Mouse (Mus musculus) CH12F3 (cell line): Measurements from ENCODE around the gene Dgkb.

Experiments
- in situ Hi-C: fragments of 300-500 bp; cut with MboI; formaldehyde crosslinking; loops from 2 replicates; pipeline ENCODE4 v1.14.3; 2020; ENCODE audit warnings: low sequenced_read_pairs

The Dgkb gene

GRCm38 (mm10) chr12:37993221-37993620 is 175.7 kb downstream of the Dgkb start:
- in situ Hi-C loops: no loop called here

- in situ Hi-C loops: no loop called here
These were observed 179.0 kb downstream of the Dgkb start for GRCm38 (mm10) chr12:37996417-37996946.

DNA sequence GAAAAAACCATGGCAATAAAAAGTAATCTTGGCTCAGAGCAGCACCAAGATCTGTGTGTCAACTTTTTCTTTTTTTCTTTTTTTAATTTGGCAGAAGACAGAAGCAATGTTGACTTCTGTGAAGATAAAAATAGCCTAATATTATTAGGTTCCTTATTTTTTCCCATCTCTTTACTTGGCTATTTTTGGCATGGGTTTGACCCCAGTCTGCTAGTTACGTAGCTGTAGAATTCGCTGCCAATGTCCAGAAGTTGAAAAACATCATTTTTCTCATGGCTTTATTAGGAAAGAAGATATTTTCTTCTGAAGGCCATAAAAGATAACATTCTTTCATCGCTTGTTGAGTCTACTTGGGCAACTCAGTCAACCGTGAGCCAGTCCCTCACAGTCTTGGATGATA is 200.1 kb downstream of the Dgkb start:
- in situ Hi-C loops: no loop called here

GRCm38 (mm10) chr12:38047256-38047655 is 229.7 kb downstream of the Dgkb start:
- in situ Hi-C loops: no loop called here

DNA sequence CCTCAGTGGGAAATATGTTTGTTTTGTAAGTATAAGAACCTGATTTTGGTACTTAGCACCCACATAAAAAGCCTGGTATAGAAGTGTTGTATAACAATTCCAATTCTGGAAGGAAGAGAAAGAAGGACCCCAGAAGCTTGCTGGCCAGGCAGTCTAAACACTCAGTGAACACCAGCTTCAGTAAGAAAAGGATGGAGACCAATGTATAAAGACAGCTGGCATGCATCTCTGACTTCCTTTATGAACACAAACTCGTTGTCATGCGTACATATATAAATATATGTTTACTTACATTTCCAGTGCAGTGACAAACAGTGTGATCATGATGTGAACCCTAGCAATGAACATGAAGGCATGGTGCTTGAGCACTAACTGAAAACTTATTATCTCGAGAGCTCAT is 270.7 kb downstream of the Dgkb start:
- in situ Hi-C loops: no loop called here

DNA sequence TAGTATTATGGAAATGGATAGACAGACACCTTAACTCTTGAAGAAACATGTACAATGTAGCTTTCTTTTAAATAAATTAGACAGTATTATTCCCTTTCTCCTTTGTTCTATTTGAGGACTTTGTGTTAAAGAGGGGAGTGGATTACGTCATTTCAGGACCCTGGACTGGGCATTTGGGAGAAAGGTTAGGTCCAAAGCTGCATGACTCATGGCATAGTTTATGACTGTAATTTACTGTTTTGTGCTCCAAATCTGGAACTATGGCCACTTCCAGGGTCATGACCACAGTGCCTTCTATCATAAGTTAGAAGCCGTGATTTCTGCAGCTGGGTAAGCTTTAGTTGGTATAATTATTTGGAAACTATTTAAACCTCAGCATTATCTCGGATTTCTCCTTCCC is 294.4 kb downstream of the Dgkb start:
- in situ Hi-C loops: no loop called here

GRCm38 (mm10) chr12:38114990-38115615 is 297.6 kb downstream of the Dgkb start:
- in situ Hi-C loops: no loop called here

- in situ Hi-C loops: no loop called here
These were observed 306.0 kb downstream of the Dgkb start for GRCm38 (mm10) chr12:38123524-38123923.

DNA sequence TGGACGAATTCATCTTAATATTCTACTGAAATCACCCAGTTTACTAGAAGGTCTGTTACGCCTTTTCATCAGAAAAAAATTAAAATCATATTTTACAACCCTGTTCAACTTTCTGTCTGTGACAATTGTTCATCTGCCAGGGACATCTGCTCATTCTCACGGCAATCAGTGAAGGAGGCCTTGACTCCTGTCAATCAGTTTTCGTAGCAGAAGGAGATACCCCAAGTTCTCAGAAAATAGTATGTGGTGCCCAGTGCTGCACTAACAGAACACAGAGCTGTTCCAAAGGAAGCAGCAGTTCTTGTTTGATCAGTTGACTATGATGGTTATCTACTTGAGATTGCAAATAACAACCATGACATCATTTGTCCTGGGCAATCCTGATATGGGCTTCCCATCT is 307.8 kb downstream of the Dgkb start:
- in situ Hi-C loops: loop anchor here (25.0 kb wide), 1 partner anchor 1362 kb away; no protein-coding TSS in a partner anchor

- in situ Hi-C loops: loop anchor here (25.0 kb wide), 1 partner anchor 1357 kb away; no protein-coding TSS in a partner anchor
These were observed 312.8 kb downstream of the Dgkb start for GRCm38 (mm10) chr12:38130209-38130915.

- in situ Hi-C loops: loop anchor here (25.0 kb wide), 1 partner anchor 1351 kb away; no protein-coding TSS in a partner anchor
These were observed 318.9 kb downstream of the Dgkb start for GRCm38 (mm10) chr12:38136379-38136778.

GRCm38 (mm10) chr12:38140039-38140438 is 322.5 kb downstream of the Dgkb start:
- in situ Hi-C loops: loop anchor here (25.0 kb wide), 1 partner anchor 1347 kb away; no protein-coding TSS in a partner anchor

- in situ Hi-C loops: no loop called here
These were observed 415.1 kb downstream of the Dgkb start for GRCm38 (mm10) chr12:38232665-38233064.

GRCm38 (mm10) chr12:38268856-38269255 is 451.3 kb downstream of the Dgkb start:
- in situ Hi-C loops: no loop called here

GRCm38 (mm10) chr12:38301497-38301896 is 484.0 kb downstream of the Dgkb start:
- in situ Hi-C loops: no loop called here

DNA sequence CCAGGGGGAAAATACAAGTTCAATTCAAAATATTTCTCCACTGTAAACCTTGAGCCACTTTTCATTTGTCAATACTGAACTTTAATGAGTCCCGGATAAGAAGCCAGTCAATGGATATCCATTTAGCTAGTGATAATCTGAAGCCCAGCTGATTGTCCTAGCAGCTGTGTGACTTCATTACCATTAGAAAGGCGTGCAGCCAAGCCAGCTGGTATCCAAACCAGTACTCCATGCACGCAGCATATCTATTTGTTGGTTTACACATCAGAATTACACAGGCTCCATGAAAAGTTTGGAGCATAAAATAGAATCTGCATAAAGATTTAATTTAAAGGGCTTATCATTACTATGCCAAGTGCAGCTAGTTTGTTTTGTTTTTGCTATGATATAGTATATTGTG is 486.3 kb downstream of the Dgkb start:
- in situ Hi-C loops: no loop called here

DNA sequence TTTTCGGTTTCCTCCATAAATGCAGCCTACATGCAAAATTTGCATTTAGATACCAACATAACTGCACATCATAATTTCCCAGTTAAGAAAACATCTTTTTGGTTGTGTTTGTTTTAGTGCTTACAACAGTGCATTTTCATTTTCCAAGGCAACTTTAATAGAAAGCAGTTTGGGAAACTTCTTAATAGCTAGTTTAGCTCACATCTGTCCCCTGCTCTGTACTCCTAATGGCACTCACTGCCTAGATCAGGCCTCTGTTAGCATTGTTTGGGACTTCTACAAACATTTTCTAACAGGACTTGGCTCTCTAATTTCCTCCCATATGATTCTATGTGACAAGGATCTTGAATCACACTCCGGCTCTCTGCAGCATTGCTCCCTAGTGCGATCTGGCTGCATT is 486.7 kb downstream of the Dgkb start:
- in situ Hi-C loops: no loop called here

- in situ Hi-C loops: no loop called here
These were observed 492.4 kb downstream of the Dgkb start for GRCm38 (mm10) chr12:38309885-38310284.

DNA sequence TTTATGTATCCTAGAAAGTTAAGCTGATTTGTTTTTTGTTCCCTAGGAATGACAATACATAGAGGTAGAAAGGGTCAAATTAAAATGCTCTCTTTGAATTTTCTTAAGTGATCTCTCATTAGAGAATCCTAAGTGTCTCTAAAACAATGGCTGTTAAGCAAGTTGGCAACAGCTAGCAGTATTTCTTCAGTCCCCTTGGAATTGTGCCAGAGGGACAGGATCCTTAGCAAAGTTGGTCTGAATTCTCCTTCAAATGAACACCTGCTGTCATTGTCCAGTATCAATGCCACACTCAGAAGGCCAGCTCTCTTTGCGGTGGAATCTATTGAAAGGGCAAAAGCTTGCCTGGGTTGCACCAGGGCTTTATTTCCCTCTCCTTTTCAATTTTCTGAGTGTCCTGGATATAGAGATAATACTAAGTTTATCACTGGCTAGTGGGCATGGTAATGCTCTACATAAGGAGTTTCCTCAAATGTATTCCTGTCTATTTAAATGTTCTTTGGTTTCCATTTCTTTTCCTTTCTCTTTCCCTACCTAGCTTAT is 510.3 kb downstream of the Dgkb start:
- in situ Hi-C loops: loop anchor here (25.0 kb wide), 1 partner anchor 1160 kb away; no protein-coding TSS in a partner anchor

GRCm38 (mm10) chr12:38328779-38329178 is 511.3 kb downstream of the Dgkb start:
- in situ Hi-C loops: loop anchor here (25.0 kb wide), 1 partner anchor 1159 kb away; no protein-coding TSS in a partner anchor

GRCm38 (mm10) chr12:38342657-38343056 is 525.1 kb downstream of the Dgkb start:
- in situ Hi-C loops: loop anchor here (25.0 kb wide), 1 partner anchor 1145 kb away; no protein-coding TSS in a partner anchor

- in situ Hi-C loops: no loop called here
These were observed 535.0 kb downstream of the Dgkb start for GRCm38 (mm10) chr12:38352481-38352880.
